Mouse (Mus musculus) embryonic facial prominence, embryonic 12.5 days (tissue): Measurements from ENCODE around the gene Large1. TPM values are rescaled to one million over a fixed set of nuclear protein-coding genes. Genes with fewer than 3 reads are reported as not detected.

ENCODE experiments used
- microRNA-seq: library from miRNA; unstranded; fragments of <30 nt; microRNA quantifications from one replicate; pipeline ENCODE4, GENCODE M21; 2017
- polyA plus RNA-seq: library from polyadenylated mRNA; unstranded; fragments of >200 nt; fragmentation: Nextera tagmentation; extraction: Ambion mirVana; gene quantifications from 2 replicates; pipeline ENCODE4 v1.2.1, GENCODE M21; 2016

Gene Large1
- polyA plus RNA-seq, 1 experiment from 2014 or later: 10.9 TPM

Small RNA genes within 50 kb of the gene (microRNA-seq; reads per million reads assigned to microRNA genes)
- gene Mir28b: 2.2 reads per million, percentile 7 among the genes with 10 or more reads in this experiment
